Mouse (Mus musculus): ENCODE data around the gene Gcnt2. TPM values are rescaled to one million over a fixed set of nuclear protein-coding genes. Genes with fewer than 3 reads are reported as not detected.
A peak's percentile ranks its signal among the peaks of the same experiment; 100 is the strongest.
"Not testable (repeated sequence)": the region's sequence is repeated elsewhere in the genome, so short reads cannot be mapped to it uniquely, and the experiment has no call there.

Gcnt2 gene
- polyA plus RNA-seq, 1 experiment from 2014 or later = 5.7 TPM

- ATAC-seq (ENCODE audit: low FRiP score, low TSS enrichment) = no peak
- WGBS = 85% methylated on average over 3 of the region's 3 CpGs
These were observed 34.0 kb downstream of the Gcnt2 start for GRCm38 (mm10) chr13:40893573-40893972.

GRCm38 (mm10) chr13:40898049-40898690, 38.6 kb downstream of the Gcnt2 start:
- H3K27ac ChIP-seq (replicated peaks) = peak overlapping the region; percentile 73
- WGBS = 52% methylated on average over 13 of the region's 14 CpGs
- H3K4me3 ChIP-seq (ENCODE audit: low read depth, low read length); DNase-seq (ENCODE audit: low spot score); H3K36me3 ChIP-seq (ENCODE audit: control insufficient read depth, insufficient read depth, low read length); H3K9me3 ChIP-seq (ENCODE audit: control insufficient read depth, low read length); H3K4me1 ChIP-seq (replicated peaks; ENCODE audit: control insufficient read depth, insufficient read depth); H3K4me2 ChIP-seq (replicated peaks; ENCODE audit: low read depth); H3K27me3 ChIP-seq (ENCODE audit: control insufficient read depth, insufficient read depth, low read length); H3K9ac ChIP-seq (ENCODE audit: low read length): not testable (repeated sequence)
- ATAC-seq (ENCODE audit: low FRiP score, low TSS enrichment) = peak; percentile 37; the same call in 1 of the 2 replicates

More at GRCm38 (mm10) chr13:40893573-40893972, 34.0 kb downstream of the Gcnt2 start:
- Histone ChIP-seq H3K9me3 (ENCODE audit: control insufficient read depth, low read length) (no peaks in the 10 kb centered on the region), H3K27ac (replicated peaks) (no peak overlapping the region), H3K4me2 (replicated peaks; ENCODE audit: low read depth) (no peak overlapping the region), H3K9ac (ENCODE audit: low read length) (no peak overlapping the region), H3K4me1 (replicated peaks; ENCODE audit: control insufficient read depth, insufficient read depth) (no peaks in the 10 kb centered on the region), H3K4me3 (ENCODE audit: low read depth, low read length) (no peak overlapping the region), H3K36me3 (ENCODE audit: control insufficient read depth, insufficient read depth, low read length) (no peaks in the 10 kb centered on the region), H3K27me3 (ENCODE audit: control insufficient read depth, insufficient read depth, low read length) (no peaks in the 10 kb centered on the region)
- TF ChIP-seq CTCF (IDR thresholded peaks at IDR 0.05; ENCODE audit: low read depth) = no peak
- TF ChIP-seq EP300 (optimal IDR thresholded peaks at IDR 0.05) = no peak
- DNase-seq (ENCODE audit: low spot score) = no peak

- H3K4me3 ChIP-seq (ENCODE audit: low read depth, low read length) = no peak overlapping the region
- H3K27me3 ChIP-seq (ENCODE audit: control insufficient read depth, insufficient read depth, low read length) = no peaks in the 10 kb centered on the region
- H3K36me3 ChIP-seq (ENCODE audit: control insufficient read depth, insufficient read depth, low read length) = no peaks in the 10 kb centered on the region
- 74% methylated on average over 4 of the region's 4 CpGs for WGBS
- no peak overlapping the region for H3K4me2 ChIP-seq (replicated peaks; ENCODE audit: low read depth)
- no peak overlapping the region for H3K9ac ChIP-seq (ENCODE audit: low read length)
- ATAC-seq (ENCODE audit: low FRiP score, low TSS enrichment) (0 out of 2 replicates have a peak, but pooled peaks have one; percentile 22), DNase-seq (ENCODE audit: low spot score) (no peak)
- 0 out of 2 replicates have a peak, but pooled peaks cover 2% of the 10 kb centered on the region for H3K4me1 ChIP-seq (replicated peaks; ENCODE audit: control insufficient read depth, insufficient read depth)
- H3K9me3 ChIP-seq (ENCODE audit: control insufficient read depth, low read length) = no peaks in the 10 kb centered on the region
- TF ChIP-seq CTCF (IDR thresholded peaks at IDR 0.05; ENCODE audit: low read depth) (no peak), EP300 (optimal IDR thresholded peaks at IDR 0.05) (no peak)
- H3K27ac ChIP-seq (replicated peaks) = peak overlapping the region; percentile 73
These were observed 39.1 kb downstream of the Gcnt2 start for GRCm38 (mm10) chr13:40898698-40899097.

GRCm38 (mm10) chr13:40899349-40899993, 39.9 kb downstream of the Gcnt2 start:
- WGBS = 83% methylated on average over 8 of the region's 8 CpGs
- H3K27ac ChIP-seq (replicated peaks) = no peak overlapping the region; the same call in 1 of the 2 replicates
- ATAC-seq (ENCODE audit: low FRiP score, low TSS enrichment) = no peak

GRCm38 (mm10) chr13:40899994-40900970, 40.7 kb downstream of the Gcnt2 start:
- TF ChIP-seq EP300 (optimal IDR thresholded peaks at IDR 0.05) (no peak), CTCF (IDR thresholded peaks at IDR 0.05; ENCODE audit: low read depth) (no peak)
- ATAC-seq (ENCODE audit: low FRiP score, low TSS enrichment) = no peak
- no peaks in the 10 kb centered on the region for H3K9me3 ChIP-seq (ENCODE audit: control insufficient read depth, low read length)
- H3K9ac ChIP-seq (ENCODE audit: low read length) = no peak overlapping the region
- no peaks in the 10 kb centered on the region for H3K36me3 ChIP-seq (ENCODE audit: control insufficient read depth, insufficient read depth, low read length)
- H3K27ac ChIP-seq (replicated peaks) = no peak overlapping the region; the same call in 1 of the 2 replicates
- no peak overlapping the region for H3K4me3 ChIP-seq (ENCODE audit: low read depth, low read length)
- no peaks in the 10 kb centered on the region for H3K27me3 ChIP-seq (ENCODE audit: control insufficient read depth, insufficient read depth, low read length)
- 70% methylated on average over 15 of the region's 15 CpGs for WGBS
- no peak overlapping the region for H3K4me2 ChIP-seq (replicated peaks; ENCODE audit: low read depth)
- no peak for DNase-seq (ENCODE audit: low spot score)
- H3K4me1 ChIP-seq (replicated peaks; ENCODE audit: control insufficient read depth, insufficient read depth) = 0 out of 2 replicates have a peak, but pooled peaks cover 2% of the 10 kb centered on the region

More at GRCm38 (mm10) chr13:40899349-40899993, 39.9 kb downstream of the Gcnt2 start:
- H3K4me2 ChIP-seq (replicated peaks; ENCODE audit: low read depth) = no peak overlapping the region
- H3K27me3 ChIP-seq (ENCODE audit: control insufficient read depth, insufficient read depth, low read length) = no peaks in the 10 kb centered on the region
- no peaks in the 10 kb centered on the region for H3K9me3 ChIP-seq (ENCODE audit: control insufficient read depth, low read length)
- H3K4me3 ChIP-seq (ENCODE audit: low read depth, low read length) = no peak overlapping the region
- H3K4me1 ChIP-seq (replicated peaks; ENCODE audit: control insufficient read depth, insufficient read depth) = 0 out of 2 replicates have a peak, but pooled peaks cover 2% of the 10 kb centered on the region
- TF ChIP-seq CTCF (IDR thresholded peaks at IDR 0.05; ENCODE audit: low read depth) (no peak), EP300 (optimal IDR thresholded peaks at IDR 0.05) (no peak)
- DNase-seq (ENCODE audit: low spot score) = no peak
- no peaks in the 10 kb centered on the region for H3K36me3 ChIP-seq (ENCODE audit: control insufficient read depth, insufficient read depth, low read length)
- H3K9ac ChIP-seq (ENCODE audit: low read length) = no peak overlapping the region

Measured in stomach, postnatal 0 days (tissue).